Mouse (Mus musculus) olfactory bulb, adult 2 months (tissue): ENCODE measurements around the gene Abhd16b. TPM values are rescaled to one million over a fixed set of nuclear protein-coding genes. Genes with fewer than 3 reads are reported as not detected.

ENCODE experiments used
- H3K27ac ChIP-seq: fragments of 200-500 bp; 2 replicates; pipeline ENCODE4 v1.5.1; 2012; ENCODE audit warnings: low read depth, low read length; ENCODE audit not compliant: insufficient read depth
- H3K4me1 ChIP-seq: fragments of 200-500 bp; 2 replicates; pipeline ENCODE4 v1.6.1; 2012; ENCODE audit warnings: low read length; ENCODE audit not compliant: control insufficient read depth, insufficient read depth
- H3K4me3 ChIP-seq: fragments of 200-500 bp; 2 replicates; pipeline ENCODE4 v1.5.1; 2012; ENCODE audit warnings: mild to moderate bottlenecking, low read depth, low read length, moderate library complexity; ENCODE audit not compliant: insufficient read depth
- CTCF ChIP-seq: fragments of 200-500 bp; IDR thresholded peaks from 2 replicates; pipeline ENCODE4 v1.5.1; 2012; ENCODE audit warnings: low read depth, mild to moderate bottlenecking, low read length, moderate library complexity; ENCODE audit not compliant: insufficient read depth
- POLR2A ChIP-seq: fragments of 200-500 bp; IDR thresholded peaks from 2 replicates; pipeline ENCODE4 v1.6.1; 2012; ENCODE audit warnings: mild to moderate bottlenecking, low read depth, low read length, moderate library complexity; ENCODE audit not compliant: insufficient read depth
- WGBS: fragments of 180-500 bp; shearing (Covaris S2); methylation state at CpG from one replicate; pipeline ENCODE4 v1.1.7; 2018; 5-methylcytosine and 5-hydroxymethylcytosine counted together
- polyA plus RNA-seq: library from polyadenylated mRNA; stranded (reverse); fragments of >200 nt; gene quantifications from 2 replicates; pipeline ENCODE4 v1.2.4, GENCODE M21; 2012; ENCODE audit warnings: low replicate concordance; ENCODE audit not compliant: missing spikeins, insufficient read depth, insufficient read length

Gene Abhd16b
- not detected in 2 replicates for polyA plus RNA-seq

GRCm38 (mm10) chr2:181493156-181493927 is at the start of gene Abhd16b:
Abhd16b (plus strand) TSS chr2:181493206.
- Histone ChIP-seq H3K27ac (no peak within 1 kb of the TSS), H3K4me3 (no peak within 1 kb of the TSS), H3K4me1 (peaks cover 3% of the 10 kb centered on the region)
- TF ChIP-seq POLR2A (no peak), CTCF (no peak)
- WGBS: 81% methylated on average over 31 of the region's 31 CpGs

- H3K4me3 ChIP-seq: no peak overlapping the region
- no peak for TF ChIP-seq POLR2A
- no peaks in the 10 kb centered on the region for H3K4me1 ChIP-seq
- WGBS: 71% methylated on average over 4 of the region's 4 CpGs
- no peak overlapping the region for H3K27ac ChIP-seq
Measured at GRCm38 (mm10) chr2:181452181-181452580, 40.8 kb upstream of the Abhd16b start.

- TF ChIP-seq CTCF: no peak
- no peak for TF ChIP-seq POLR2A
- WGBS: 65% methylated on average over 1 of the region's 1 CpGs
Measured at GRCm38 (mm10) chr2:181453274-181453673, 39.7 kb upstream of the Abhd16b start.

GRCm38 (mm10) chr2:181455899-181456298 is 37.1 kb upstream of the Abhd16b start:
- H3K27ac ChIP-seq: no peak overlapping the region
- WGBS: 88% methylated on average over 2 of the region's 2 CpGs
- H3K4me1 ChIP-seq: peaks cover 9% of the 10 kb centered on the region
- TF ChIP-seq CTCF (no peak), POLR2A (no peak)
- no peak overlapping the region for H3K4me3 ChIP-seq

More at GRCm38 (mm10) chr2:181453274-181453673, 39.7 kb upstream of the Abhd16b start:
- Histone ChIP-seq H3K4me3 (no peak overlapping the region), H3K4me1 (peaks cover 2% of the 10 kb centered on the region; the same call in 1 of the 2 replicates), H3K27ac (no peak overlapping the region)

- Histone ChIP-seq H3K27ac (no peak overlapping the region), H3K4me1 (peaks cover 9% of the 10 kb centered on the region), H3K4me3 (peak overlapping the region; percentile 37)
- WGBS: 2% methylated on average over 15 of the region's 15 CpGs
- TF ChIP-seq CTCF (no peak), POLR2A (no peak)
Measured at GRCm38 (mm10) chr2:181457831-181458230, 35.2 kb upstream of the Abhd16b start.

DNA sequence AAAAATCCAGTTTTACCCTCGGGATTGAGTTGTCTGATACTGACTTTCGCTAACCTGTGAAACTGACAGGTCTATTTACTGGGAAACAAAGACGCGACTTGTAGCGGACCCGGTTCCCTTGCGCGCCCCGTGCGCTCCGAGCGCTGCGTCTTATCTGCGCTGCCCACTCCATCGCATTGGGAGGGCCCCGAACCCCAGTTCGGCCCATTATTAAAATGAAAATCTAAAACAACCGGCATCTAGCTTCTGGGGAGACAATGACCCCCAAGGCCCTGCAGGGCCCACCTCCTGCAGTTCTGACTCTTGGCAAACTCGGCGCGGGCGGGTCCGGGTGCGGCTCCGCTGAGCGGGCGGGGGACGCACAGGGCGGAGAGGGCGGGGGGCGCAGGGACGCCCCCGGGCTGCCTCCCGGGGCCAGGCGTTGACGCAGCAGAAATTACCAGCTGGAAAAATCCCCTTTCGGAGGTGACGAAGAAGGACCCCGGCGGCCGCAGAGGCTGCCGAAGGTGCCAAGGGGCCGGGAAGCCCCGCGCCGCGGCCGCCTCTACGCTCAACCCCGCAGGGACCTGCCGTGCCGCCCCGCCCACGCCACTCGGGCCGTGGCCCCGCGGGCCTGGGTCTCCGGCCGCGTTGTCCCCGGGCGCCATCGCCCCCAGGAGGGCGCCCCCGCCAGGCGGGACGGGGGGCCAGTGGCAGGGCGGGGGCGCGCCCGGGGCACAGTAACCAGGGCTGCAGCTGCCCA is 34.4 kb upstream of the Abhd16b start:
- H3K4me1 ChIP-seq: peaks cover 13% of the 10 kb centered on the region
- peak overlapping the region; percentile 66 for H3K4me3 ChIP-seq
- under 1% methylated on average over 71 of the region's 72 CpGs for WGBS
- TF ChIP-seq CTCF (no peak), POLR2A (no peak)
- no peak overlapping the region for H3K27ac ChIP-seq

DNA sequence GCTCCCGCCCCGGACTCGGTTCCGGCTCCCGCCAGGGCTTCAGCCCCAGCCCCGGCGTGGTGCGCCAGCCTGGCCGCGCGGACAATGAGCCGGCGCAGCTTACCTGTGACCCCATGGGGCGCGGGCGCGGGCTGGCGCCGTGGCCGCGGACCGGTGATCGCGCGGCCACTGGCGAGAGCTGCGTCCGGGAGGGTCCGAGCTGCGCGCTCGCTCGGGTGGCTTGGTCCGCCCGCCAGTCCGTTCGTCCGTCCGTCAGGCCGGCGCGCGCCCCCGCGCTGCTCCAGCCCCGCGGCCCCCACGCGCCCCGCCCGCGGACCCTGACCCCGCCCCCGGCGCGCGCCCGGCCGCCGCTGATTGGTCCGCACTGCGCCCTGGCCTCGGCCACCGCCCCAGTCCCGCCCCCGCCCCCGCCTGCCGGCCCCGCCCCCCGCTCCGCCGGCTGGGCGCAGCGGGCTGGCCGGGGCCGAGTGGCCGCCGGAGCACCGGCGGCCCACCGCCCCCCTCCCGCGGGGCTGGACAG is 33.8 kb upstream of the Abhd16b start, which contains the start of gene Zbtb46:
TSS of gene Zbtb46 (minus strand) at position 274 of the 520 bp plus-strand sequence.
- peaks cover 13% of the 10 kb centered on the region for H3K4me1 ChIP-seq
- no peak for TF ChIP-seq POLR2A
- no peak for TF ChIP-seq CTCF
- peak within 1 kb of the TSS; percentile 66 for H3K4me3 ChIP-seq
- 5% methylated on average over 83 of the region's 83 CpGs for WGBS
- no peak within 1 kb of the TSS for H3K27ac ChIP-seq

GRCm38 (mm10) chr2:181459673-181460621 is 33.1 kb upstream of the Abhd16b start:
- Histone ChIP-seq H3K27ac (no peak overlapping the region), H3K4me1 (peaks cover 13% of the 10 kb centered on the region), H3K4me3 (peak overlapping the region; percentile 52)
- WGBS: 2% methylated on average over 70 of the region's 71 CpGs
- TF ChIP-seq CTCF (no peak), POLR2A (no peak)
